Mouse (Mus musculus): ENCODE data around the gene Lrrc42. TPM values are rescaled to one million over a fixed set of nuclear protein-coding genes. Genes with fewer than 3 reads are reported as not detected.

Gene Lrrc42
- 63.5 and 71.5 TPM in 2 replicates for polyA plus RNA-seq (2015; fragmentation: Nextera tagmentation; extraction: Ambion mirVana)

GRCm38 (mm10) chr4:107253125-107254091 lies at the start of gene Lrrc42, which contains the start of gene Hspb11:
Gene Lrrc42, minus strand, starts transcription at chr4:107253532.
Gene Hspb11, plus strand, starts transcription at chr4:107253593.
- Histone ChIP-seq H3K4me1 (replicated peaks) (peaks cover 52% of the 10 kb centered on the region), H3K27ac (replicated peaks) (peak within 1 kb of the TSS; percentile 94), H3K27me3 (no peaks in the 10 kb centered on the region), H3K4me3 (peak within 1 kb of the TSS; percentile 80), H3K9ac (peak within 1 kb of the TSS; percentile 85), H3K4me2 (peak within 1 kb of the TSS; percentile 69), H3K9me3 (no peaks in the 10 kb centered on the region), H3K36me3 (no peaks in the 10 kb centered on the region)
- peak; percentile 96 for ATAC-seq (ENCODE audit: low read depth)
- WGBS = under 1% methylated on average over 91 of the region's 101 CpGs

DNA sequence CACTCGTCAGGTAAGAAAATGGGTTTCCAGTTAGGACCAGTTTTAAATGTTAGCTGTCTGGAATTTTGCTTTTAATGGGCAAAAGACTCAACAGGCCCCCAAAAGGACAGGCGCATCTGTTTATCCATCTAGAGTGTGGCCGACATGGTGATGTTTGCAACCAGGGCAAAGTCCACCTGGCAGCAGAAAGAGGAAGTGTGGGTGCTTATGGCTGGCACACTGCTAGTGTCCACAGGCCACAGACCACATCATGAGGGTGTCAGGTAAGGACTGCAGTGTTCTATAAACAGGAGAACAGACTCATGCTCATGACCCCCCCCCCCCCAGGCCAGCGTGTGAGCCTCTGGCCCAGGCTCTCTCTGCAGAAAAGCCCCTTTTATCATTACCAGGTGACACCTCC lies 49.5 kb upstream of the Lrrc42 start:
- Histone ChIP-seq H3K4me3 (no peak overlapping the region), H3K4me2 (no peak overlapping the region), H3K9me3 (no peaks in the 10 kb centered on the region), H3K9ac (no peak overlapping the region), H3K36me3 (no peaks in the 10 kb centered on the region), H3K27me3 (no peaks in the 10 kb centered on the region), H3K4me1 (replicated peaks) (no peaks in the 10 kb centered on the region), H3K27ac (replicated peaks) (no peak overlapping the region)
- ATAC-seq (ENCODE audit: low read depth) = no peak
- WGBS = 88% methylated on average over 4 of the region's 4 CpGs

DNA sequence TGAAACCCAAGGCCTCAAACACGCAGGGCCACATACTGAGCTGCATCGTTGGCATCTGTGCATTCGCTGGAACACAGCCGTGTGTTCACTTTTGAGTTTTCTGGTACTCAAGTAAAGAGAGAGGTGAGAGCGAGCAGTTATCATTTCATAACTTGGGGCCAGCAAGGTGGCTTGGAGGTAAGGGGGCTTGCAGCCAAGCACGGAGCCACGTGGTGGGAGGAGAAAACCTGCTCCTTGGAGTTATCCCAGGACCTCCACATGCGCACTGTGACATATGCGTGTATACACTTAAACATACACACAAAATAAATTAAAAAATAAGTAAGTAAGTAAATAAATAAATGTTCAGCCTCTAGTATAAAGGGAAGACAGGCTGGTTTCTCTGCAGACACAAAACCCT lies 48.9 kb upstream of the Lrrc42 start:
- H3K9ac ChIP-seq = no peak overlapping the region
- H3K4me3 ChIP-seq = no peak overlapping the region
- H3K27me3 ChIP-seq = no peaks in the 10 kb centered on the region
- no peaks in the 10 kb centered on the region for H3K36me3 ChIP-seq
- WGBS = 90% methylated on average over 9 of the region's 9 CpGs
- no peak overlapping the region for H3K27ac ChIP-seq (replicated peaks)
- H3K9me3 ChIP-seq = no peaks in the 10 kb centered on the region
- ATAC-seq (ENCODE audit: low read depth) = no peak
- no peak overlapping the region for H3K4me2 ChIP-seq
- H3K4me1 ChIP-seq (replicated peaks) = no peaks in the 10 kb centered on the region

GRCm38 (mm10) chr4:107300902-107301555 lies 47.7 kb upstream of the Lrrc42 start:
- no peaks in the 10 kb centered on the region for H3K27me3 ChIP-seq
- 97% methylated on average over 1 of the region's 1 CpGs for WGBS
- H3K4me1 ChIP-seq (replicated peaks) = no peaks in the 10 kb centered on the region
- no peak overlapping the region for H3K27ac ChIP-seq (replicated peaks)
- no peak for ATAC-seq (ENCODE audit: low read depth)
- no peak overlapping the region for H3K4me2 ChIP-seq
- H3K9me3 ChIP-seq = no peaks in the 10 kb centered on the region
- H3K36me3 ChIP-seq = no peaks in the 10 kb centered on the region
- H3K4me3 ChIP-seq = no peak overlapping the region
- no peak overlapping the region for H3K9ac ChIP-seq

DNA sequence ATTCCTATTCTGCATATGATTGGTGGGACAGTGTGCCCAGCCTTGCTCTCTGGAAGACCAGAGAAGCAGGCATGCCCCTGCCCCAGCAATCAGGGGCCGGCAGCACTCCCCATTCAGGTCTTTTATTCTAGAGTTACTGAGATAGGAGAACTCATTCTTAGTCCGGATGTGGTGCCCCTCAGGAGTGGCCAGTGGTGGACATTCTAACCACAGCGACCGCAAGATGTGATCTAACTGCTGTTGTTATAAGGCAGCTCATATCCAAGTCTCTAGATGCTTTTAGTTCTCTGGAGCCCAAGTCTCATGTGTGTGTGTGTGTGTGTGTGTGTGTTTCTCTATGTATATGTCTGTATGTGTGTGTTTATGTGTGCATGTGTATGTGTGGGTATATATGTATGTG lies 47.0 kb upstream of the Lrrc42 start:
- Histone ChIP-seq H3K4me1 (replicated peaks) (no peaks in the 10 kb centered on the region), H3K27me3 (no peaks in the 10 kb centered on the region), H3K9me3 (no peaks in the 10 kb centered on the region), H3K9ac (no peak overlapping the region), H3K36me3 (no peaks in the 10 kb centered on the region), H3K4me2 (no peak overlapping the region), H3K27ac (replicated peaks) (no peak overlapping the region), H3K4me3 (no peak overlapping the region)
- WGBS = 78% methylated on average over 4 of the region's 4 CpGs
- no peak for ATAC-seq (ENCODE audit: low read depth)

GRCm38 (mm10) chr4:107299779-107300340 lies 46.5 kb upstream of the Lrrc42 start:
- 85% methylated on average over 7 of the region's 7 CpGs for WGBS
- Histone ChIP-seq H3K27me3 (no peaks in the 10 kb centered on the region), H3K4me2 (no peak overlapping the region), H3K4me1 (replicated peaks) (no peaks in the 10 kb centered on the region), H3K9me3 (no peaks in the 10 kb centered on the region), H3K9ac (no peak overlapping the region), H3K27ac (replicated peaks) (no peak overlapping the region), H3K4me3 (no peak overlapping the region), H3K36me3 (no peaks in the 10 kb centered on the region)
- ATAC-seq (ENCODE audit: low read depth) = no peak

DNA sequence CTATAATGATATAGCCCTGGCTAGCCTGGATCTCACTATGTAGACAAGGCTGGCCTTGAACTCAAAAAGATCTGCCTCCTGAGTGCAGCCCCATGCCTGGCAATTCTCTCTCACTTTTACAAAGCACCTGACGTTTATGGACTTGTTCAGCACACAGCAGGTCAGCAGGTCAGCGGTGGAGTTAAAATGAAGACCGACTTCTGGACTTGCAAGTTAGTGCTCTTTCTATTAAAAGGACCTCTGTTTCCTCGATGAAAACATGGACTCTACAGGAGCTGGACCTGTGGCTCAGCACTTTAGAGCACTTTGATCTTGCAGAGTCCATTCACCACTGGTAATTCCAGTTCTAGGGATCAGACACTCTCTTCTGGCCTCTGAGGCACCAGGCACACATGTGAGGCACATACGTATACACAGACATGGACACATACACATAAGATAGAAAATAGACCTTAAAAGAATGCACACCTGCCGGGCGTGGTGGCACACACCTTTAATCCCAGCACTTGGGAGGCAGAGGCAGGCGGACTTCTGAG lies 44.8 kb upstream of the Lrrc42 start:
- no peak overlapping the region for H3K4me2 ChIP-seq
- no peak overlapping the region for H3K9ac ChIP-seq
- H3K4me1 ChIP-seq (replicated peaks) = no peaks in the 10 kb centered on the region
- no peak for ATAC-seq (ENCODE audit: low read depth)
- 86% methylated on average over 8 of the region's 8 CpGs for WGBS
- H3K27ac ChIP-seq (replicated peaks) = no peak overlapping the region
- H3K9me3 ChIP-seq = no peaks in the 10 kb centered on the region
- H3K27me3 ChIP-seq = no peaks in the 10 kb centered on the region
- no peaks in the 10 kb centered on the region for H3K36me3 ChIP-seq
- H3K4me3 ChIP-seq = no peak overlapping the region

DNA sequence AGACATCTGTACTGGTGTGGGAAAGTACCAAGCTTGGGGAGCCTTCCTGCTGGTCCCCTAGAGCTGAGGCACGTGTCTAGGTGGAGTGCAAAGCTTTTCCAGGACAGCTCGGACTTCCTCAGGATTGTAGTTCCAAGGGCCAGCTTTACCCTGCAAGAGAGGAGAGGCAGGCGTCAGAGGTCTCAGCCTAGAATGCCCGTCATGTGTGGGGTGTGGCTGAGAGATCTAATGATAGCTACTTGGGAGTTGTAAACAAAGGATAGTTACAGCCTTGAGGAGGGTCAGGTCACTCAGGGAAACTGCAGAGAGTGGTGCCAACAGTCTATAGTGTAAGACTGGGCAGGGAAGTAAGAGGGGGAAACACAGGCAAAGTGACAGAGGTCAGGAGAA lies 38.9 kb upstream of the Lrrc42 start:
- H3K9ac ChIP-seq = no peak overlapping the region
- H3K27ac ChIP-seq (replicated peaks) = no peak overlapping the region
- WGBS = 48% methylated on average over 4 of the region's 4 CpGs
- no peak overlapping the region for H3K4me2 ChIP-seq
- no peak for ATAC-seq (ENCODE audit: low read depth)
- H3K4me3 ChIP-seq = no peak overlapping the region
- H3K27me3 ChIP-seq = no peaks in the 10 kb centered on the region
- H3K9me3 ChIP-seq = no peaks in the 10 kb centered on the region
- no peaks in the 10 kb centered on the region for H3K36me3 ChIP-seq
- no peaks in the 10 kb centered on the region for H3K4me1 ChIP-seq (replicated peaks)

GRCm38 (mm10) chr4:107291611-107292272 lies 38.4 kb upstream of the Lrrc42 start:
- no peaks in the 10 kb centered on the region for H3K9me3 ChIP-seq
- no peak overlapping the region for H3K9ac ChIP-seq
- no peaks in the 10 kb centered on the region for H3K4me1 ChIP-seq (replicated peaks)
- WGBS = 88% methylated on average over 7 of the region's 7 CpGs
- no peak overlapping the region for H3K27ac ChIP-seq (replicated peaks)
- H3K27me3 ChIP-seq = no peaks in the 10 kb centered on the region
- no peak for ATAC-seq (ENCODE audit: low read depth)
- H3K36me3 ChIP-seq = no peaks in the 10 kb centered on the region
- no peak overlapping the region for H3K4me3 ChIP-seq
- no peak overlapping the region for H3K4me2 ChIP-seq

DNA sequence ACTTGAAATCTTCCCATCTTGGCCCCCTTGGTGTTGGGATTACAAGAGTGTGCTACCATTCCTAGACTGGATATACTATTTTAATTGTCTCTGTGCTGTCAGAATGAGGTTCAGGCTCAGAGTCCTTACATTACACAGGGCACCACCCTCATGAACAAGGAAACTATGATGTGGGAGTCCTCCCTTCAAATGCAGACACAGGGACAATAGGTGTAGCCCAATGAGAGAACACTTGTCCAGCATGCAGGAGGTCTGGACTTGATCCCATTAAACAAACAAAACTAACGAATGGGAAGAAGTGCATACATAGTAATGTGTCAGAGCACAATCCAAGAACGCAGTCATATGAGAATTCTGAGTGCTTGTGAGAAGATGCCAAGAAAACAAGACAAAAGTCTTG lies 34.2 kb upstream of the Lrrc42 start:
- Histone ChIP-seq H3K27ac (replicated peaks) (no peak overlapping the region), H3K27me3 (no peaks in the 10 kb centered on the region), H3K4me1 (replicated peaks) (no peaks in the 10 kb centered on the region), H3K4me3 (no peak overlapping the region), H3K4me2 (no peak overlapping the region), H3K9me3 (no peaks in the 10 kb centered on the region), H3K36me3 (0 out of 2 replicates have a peak, but pooled peaks cover 13% of the 10 kb centered on the region), H3K9ac (no peak overlapping the region)
- 89% methylated on average over 2 of the region's 2 CpGs for WGBS
- ATAC-seq (ENCODE audit: low read depth) = no peak

DNA sequence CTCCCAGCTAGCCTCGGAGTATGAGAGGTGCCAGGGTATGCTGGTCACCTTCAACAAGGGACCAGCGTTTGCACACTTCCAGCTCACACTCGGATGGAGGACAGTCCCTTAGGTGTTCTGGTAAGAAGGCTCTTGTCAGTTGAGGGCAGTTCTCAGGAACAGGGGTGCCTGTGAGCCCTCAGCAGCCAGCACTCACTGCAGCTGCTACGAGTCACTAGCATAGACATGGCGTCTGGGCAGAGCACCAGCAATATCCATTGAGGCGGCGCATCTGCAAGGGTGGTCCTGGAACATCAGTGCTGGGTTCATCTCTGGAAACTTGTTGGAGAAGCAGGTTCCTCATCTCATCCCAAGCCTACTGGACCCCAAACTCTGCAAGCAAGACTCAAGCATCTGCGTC lies 33.1 kb upstream of the Lrrc42 start:
- H3K27me3 ChIP-seq = no peaks in the 10 kb centered on the region
- no peak overlapping the region for H3K9ac ChIP-seq
- H3K4me3 ChIP-seq = no peak overlapping the region
- no peaks in the 10 kb centered on the region for H3K4me1 ChIP-seq (replicated peaks)
- no peak for ATAC-seq (ENCODE audit: low read depth)
- no peak overlapping the region for H3K27ac ChIP-seq (replicated peaks)
- no peaks in the 10 kb centered on the region for H3K9me3 ChIP-seq
- 94% methylated on average over 8 of the region's 8 CpGs for WGBS
- H3K36me3 ChIP-seq = 0 out of 2 replicates have a peak, but pooled peaks cover 16% of the 10 kb centered on the region
- H3K4me2 ChIP-seq = no peak overlapping the region
